28 mouse cellular contexts compared by ENCODE assay signal in the genomic region with DNA sequence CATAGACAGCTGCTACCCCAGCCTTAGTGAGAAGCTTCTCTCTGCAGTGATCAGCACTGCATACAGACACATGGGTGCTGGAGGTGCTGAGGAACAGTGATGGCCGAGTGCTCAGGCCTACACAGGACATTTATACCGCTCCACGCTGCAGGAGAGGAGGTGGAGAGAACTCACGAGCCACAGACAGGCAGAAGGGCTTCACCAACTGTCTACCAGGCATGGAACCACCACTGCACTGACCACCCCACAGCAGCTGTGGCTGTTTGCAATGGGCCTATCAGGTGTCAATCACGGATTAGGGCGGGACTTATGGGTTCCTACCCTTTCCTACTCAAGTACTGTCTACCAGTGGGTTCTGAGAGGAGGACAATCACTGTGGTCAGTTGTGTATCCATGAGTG. TPM values are rescaled to one million over a fixed set of nuclear protein-coding genes. Genes with fewer than 3 reads are reported as not detected.
DNase-seq lines count a peak whose midpoint lies in the region; ATAC-seq and TF ChIP-seq lines count a peak whose summit lies in the region.
"Had no signal": no experiment of that assay in that cellular context is flagged by ENCODE, and none has a peak within 500 bp of the region (broad histone marks: within the 10 kb centered on the region; RNA-seq: fewer than 3 reads in every experiment).

No protein-coding gene starts in this region.

- H3ac ChIP-seq in myocyte (ENCODE audit: control insufficient read depth, insufficient read length), result no peak overlapping the region

- no peaks in the 10 kb centered on the region for H3K27me3 ChIP-seq in heart, embryonic 10.5 days (ENCODE audit: insufficient read depth, poor library complexity, severe bottlenecking)
- H3K27me3 ChIP-seq in heart, embryonic 12.5 days (replicated peaks), result no peaks in the 10 kb centered on the region
- H3K27me3 ChIP-seq in myocyte (ENCODE audit: control insufficient read depth, insufficient read depth, insufficient read length), result no peaks in the 10 kb centered on the region
- H3K27me3 ChIP-seq: embryonic facial prominence, embryonic 13.5 days; embryonic facial prominence, embryonic 15.5 days; forebrain, embryonic 13.5 days; forebrain, embryonic 15.5 days had no signal

- H3K79me2 ChIP-seq in myocyte (ENCODE audit: control insufficient read depth, insufficient read depth), result no peaks in the 10 kb centered on the region

- H3K4me2 ChIP-seq in heart, embryonic 12.5 days, result no peak overlapping the region
- no peak overlapping the region for H3K4me2 ChIP-seq in myocyte (ENCODE audit: low read depth)
- H3K4me2 ChIP-seq: embryonic facial prominence, embryonic 13.5 days; embryonic facial prominence, embryonic 15.5 days; forebrain, embryonic 13.5 days; forebrain, embryonic 15.5 days had no signal

- H3K4me3 ChIP-seq in heart, embryonic 10.5 days, result no peak overlapping the region
- no peak overlapping the region for H3K4me3 ChIP-seq in heart, embryonic 12.5 days
- no peak overlapping the region for H3K4me3 ChIP-seq in myocyte
- H3K4me3 ChIP-seq: embryonic facial prominence, embryonic 13.5 days; embryonic facial prominence, embryonic 15.5 days; erythroblast, embryonic 14.5 days; forebrain, embryonic 13.5 days; forebrain, embryonic 15.5 days had no signal

- DNase-seq in heart, embryonic 10.5 days (ENCODE audit: low spot score), result peak; percentile 58
- DNase-seq in gastrocnemius, adult 8-10 months (ENCODE audit: low spot score in 2 of 2), result no peak
- DNase-seq: adrenal gland, adult 2 months; adrenal gland, postnatal 10 days; adrenal gland, postnatal 25 days; cerebellum, adult 11 months; cerebellum, adult 18-20 months; cerebellum, adult 8-10 months; cerebellum, adult 9-11 months; cerebellum, postnatal 14 days; cerebellum, postnatal 36 days; embryo, embryonic 11 days; forebrain, postnatal 0 days had no signal

- no peak for TF ChIP-seq POLR2A in myocyte (IDR thresholded peaks at IDR 0.05; ENCODE audit: insufficient read length, low read depth)

- 90% methylated on average over 6 of the region's 6 CpGs for WGBS in heart, embryonic 10.5 days
- WGBS in heart, embryonic 12.5 days, result 83% methylated on average over 6 of the region's 6 CpGs

- H3K27ac ChIP-seq in heart, embryonic 10.5 days, result no peak overlapping the region
- no peak overlapping the region for H3K27ac ChIP-seq in heart, embryonic 12.5 days (ENCODE audit: poor library complexity, severe bottlenecking)
- H3K27ac ChIP-seq: embryonic facial prominence, embryonic 13.5 days; embryonic facial prominence, embryonic 15.5 days; forebrain, embryonic 13.5 days; forebrain, embryonic 15.5 days had no signal

- H3K4me1 ChIP-seq in heart, embryonic 10.5 days, result no peaks in the 10 kb centered on the region
- H3K4me1 ChIP-seq in heart, embryonic 12.5 days (replicated peaks), result no peaks in the 10 kb centered on the region
- H3K4me1 ChIP-seq: embryonic facial prominence, embryonic 13.5 days; embryonic facial prominence, embryonic 15.5 days; forebrain, embryonic 13.5 days; forebrain, embryonic 15.5 days had no signal

- no peak for ATAC-seq in heart, embryonic 12.5 days (ENCODE audit: insufficient number of reproducible peaks, low FRiP score)
- ATAC-seq in erythroid progenitor cell, adult 5-6 weeks (replicated peaks; ENCODE audit: low FRiP score, poor library complexity, severe bottlenecking), result 0 out of 2 replicates have a peak, but pooled peaks have one; percentile 42
- ATAC-seq: forebrain, embryonic 13.5 days; forebrain, embryonic 15.5 days; forebrain, postnatal 0 days had no signal

- no peak overlapping the region for H3K9ac ChIP-seq in heart, embryonic 12.5 days
- H3K9ac ChIP-seq: embryonic facial prominence, embryonic 13.5 days; embryonic facial prominence, embryonic 15.5 days; forebrain, embryonic 13.5 days; forebrain, embryonic 15.5 days; forebrain, postnatal 0 days had no signal

- peaks cover 96% of the 10 kb centered on the region for H3K36me3 ChIP-seq in heart, embryonic 10.5 days
- H3K36me3 ChIP-seq in heart, embryonic 12.5 days, result peaks cover 87% of the 10 kb centered on the region
- peaks cover 56% of the 10 kb centered on the region for H3K36me3 ChIP-seq in myocyte (ENCODE audit: control insufficient read depth, insufficient read depth)

- no peaks in the 10 kb centered on the region for H3K9me3 ChIP-seq in heart, embryonic 10.5 days
- no peaks in the 10 kb centered on the region for H3K9me3 ChIP-seq in heart, embryonic 12.5 days (replicated peaks)
- H3K9me3 ChIP-seq: embryonic facial prominence, embryonic 13.5 days; embryonic facial prominence, embryonic 15.5 days; forebrain, embryonic 13.5 days; forebrain, embryonic 15.5 days had no signal

TF ChIP-seq in myocyte, 11 proteins besides CTCF, POLR2A, EP300 and RAD21:
- peak in 2 of 3 experiments; percentile 30 to 63 for TF ChIP-seq MYOD1 (IDR thresholded peaks at IDR 0.05; ENCODE audit: control insufficient read depth in 1 of 3, insufficient read length in 2 of 3, low read depth in 2 of 3)
- TF ChIP-seq CEBPB (IDR thresholded peaks at IDR 0.05; ENCODE audit: insufficient read depth, poor library complexity, severe bottlenecking), result no peak
TF ChIP-seq in myocyte: peak in this region for 1.

RNA-seq across cellular contexts. Expression of a gene that starts 10.6 kb away (rescaled TPM):
- polyA plus RNA-seq in heart, embryonic 10.5 days (2016; fragmentation: Nextera tagmentation; extraction: Ambion mirVana), result not detected in 2 replicates
- not detected in 2 replicates for polyA plus RNA-seq in heart, embryonic 12.5 days (2016; fragmentation: Nextera tagmentation; extraction: Ambion mirVana)
- total RNA-seq in erythroid progenitor cell, adult 5-6 weeks (2015; ENCODE audit: low replicate concordance), result not detected in 2 replicates
- total RNA-seq in erythroid progenitor cell, adult 5-6 weeks (2017; ENCODE audit: low replicate concordance), result not detected in 2 replicates
- not detected for polyA plus RNA-seq in myocyte (2012; fragmentation: generic; extraction: Trizol)
- not detected for total RNA-seq in gastrocnemius, adult 8-10 months (2022)
- total RNA-seq: adrenal gland, adult 2 months; adrenal gland, postnatal 10 days; adrenal gland, postnatal 25 days; adrenal gland, postnatal 4 days; common myeloid progenitor, adult 5-6 weeks; ES-E14; forebrain, postnatal 0 days; MEL had no signal
- polyA plus RNA-seq: adrenal gland, adult 2 months; brain, embryonic 14.5 days; C2C12; embryonic facial prominence, embryonic 13.5 days; embryonic facial prominence, embryonic 15.5 days; erythroblast, embryonic 14.5 days; forebrain, embryonic 11.5 days; forebrain, embryonic 13.5 days; forebrain, embryonic 15.5 days; forebrain, postnatal 0 days had no signal

RNA-seq across cellular contexts. Expression of a gene that starts 11.9 kb away (rescaled TPM):
- polyA plus RNA-seq in heart, embryonic 10.5 days (2016; fragmentation: Nextera tagmentation; extraction: Ambion mirVana), result 39.2 and 49.6 TPM in 2 replicates
- 43.6 and 44.5 TPM in 2 replicates for polyA plus RNA-seq in heart, embryonic 12.5 days (2016; fragmentation: Nextera tagmentation; extraction: Ambion mirVana)
- 5.0 and 13.8 TPM in 2 replicates for total RNA-seq in erythroid progenitor cell, adult 5-6 weeks (2015; ENCODE audit: low replicate concordance)
- 7.1 and 10.8 TPM in 2 replicates for total RNA-seq in erythroid progenitor cell, adult 5-6 weeks (2017; ENCODE audit: low replicate concordance)
- 20.5 TPM for polyA plus RNA-seq in myocyte (2012; fragmentation: generic; extraction: Trizol)
- 10 to 100 TPM; 11.0 to 14.9 (median 12.4) TPM for total RNA-seq in gastrocnemius, adult 8-10 months (2022)

RNA-seq across cellular contexts. Expression of a gene that starts 12.1 kb away (rescaled TPM):
- 9.1 and 10.1 TPM in 2 replicates for polyA plus RNA-seq in heart, embryonic 10.5 days (2016; fragmentation: Nextera tagmentation; extraction: Ambion mirVana)
- polyA plus RNA-seq in heart, embryonic 12.5 days (2016; fragmentation: Nextera tagmentation; extraction: Ambion mirVana), result 10.1 and 10.4 TPM in 2 replicates
- 2.1 and 3.6 TPM in 2 replicates for total RNA-seq in erythroid progenitor cell, adult 5-6 weeks (2015; ENCODE audit: low replicate concordance)
- total RNA-seq in erythroid progenitor cell, adult 5-6 weeks (2017; ENCODE audit: low replicate concordance), result 3.5 and 3.9 TPM in 2 replicates
- polyA plus RNA-seq in myocyte (2012; fragmentation: generic; extraction: Trizol), result 6.2 TPM
- 10 to 100 TPM; 44.8 to 52.2 (median 51.3) TPM for total RNA-seq in gastrocnemius, adult 8-10 months (2022)
- polyA plus RNA-seq: erythroblast, embryonic 14.5 days had no signal

RNA-seq across cellular contexts. Expression of a gene that starts 48.7 kb away (rescaled TPM):
- 4.7 and 5.4 TPM in 2 replicates for polyA plus RNA-seq in heart, embryonic 10.5 days (2016; fragmentation: Nextera tagmentation; extraction: Ambion mirVana)
- 6.8 and 7.7 TPM in 2 replicates for polyA plus RNA-seq in heart, embryonic 12.5 days (2016; fragmentation: Nextera tagmentation; extraction: Ambion mirVana)
- not detected in 2 replicates for total RNA-seq in erythroid progenitor cell, adult 5-6 weeks (2015; ENCODE audit: low replicate concordance)
- 2.7 TPM in 1 of 2 replicates, not detected in the other for total RNA-seq in erythroid progenitor cell, adult 5-6 weeks (2017; ENCODE audit: low replicate concordance)
- polyA plus RNA-seq in myocyte (2012; fragmentation: generic; extraction: Trizol), result 1.1 TPM
- 1 to 10 TPM in 3 of 4 experiments, under 1 TPM in 1; 0.99 to 2.7 (median 1.1) TPM for total RNA-seq in gastrocnemius, adult 8-10 months (2022)
- polyA plus RNA-seq: erythroblast, embryonic 14.5 days had no signal
